Mouse (Mus musculus) B cell, adult 67 days (primary cell): ENCODE measurements around the gene 4930467E23Rik. TPM values are rescaled to one million over a fixed set of nuclear protein-coding genes. Genes with fewer than 3 reads are reported as not detected.

Experiments used
- total RNA-seq, 2 experiments: library from RNA; stranded (reverse); gene quantifications; 4 replicates each; pipeline ENCODE4 v1.2.4; 2023

Gene 4930467E23Rik
- not detected for total RNA-seq

GRCm38 (mm10) chr8:19729276-19729675, at the start of gene 4930467E23Rik:
Gene 4930467E23Rik (plus strand): TSS chr8:19729576.

Other genes with a start within 250 kb of the 4930467E23Rik start
- gene Defb7, start 234.5 kb upstream of the 4930467E23Rik start, total RNA-seq: not detected
- gene Gm31371, start 173.8 kb downstream of the 4930467E23Rik start, total RNA-seq: not detected